Mouse (Mus musculus): Measurements from ENCODE around the gene Hoxa7. TPM values are rescaled to one million over a fixed set of nuclear protein-coding genes. Genes with fewer than 3 reads are reported as not detected.

Hoxa7 gene
- polyA plus RNA-seq, 1 experiment from 2014 or later, result 14.7 TPM

DNA sequence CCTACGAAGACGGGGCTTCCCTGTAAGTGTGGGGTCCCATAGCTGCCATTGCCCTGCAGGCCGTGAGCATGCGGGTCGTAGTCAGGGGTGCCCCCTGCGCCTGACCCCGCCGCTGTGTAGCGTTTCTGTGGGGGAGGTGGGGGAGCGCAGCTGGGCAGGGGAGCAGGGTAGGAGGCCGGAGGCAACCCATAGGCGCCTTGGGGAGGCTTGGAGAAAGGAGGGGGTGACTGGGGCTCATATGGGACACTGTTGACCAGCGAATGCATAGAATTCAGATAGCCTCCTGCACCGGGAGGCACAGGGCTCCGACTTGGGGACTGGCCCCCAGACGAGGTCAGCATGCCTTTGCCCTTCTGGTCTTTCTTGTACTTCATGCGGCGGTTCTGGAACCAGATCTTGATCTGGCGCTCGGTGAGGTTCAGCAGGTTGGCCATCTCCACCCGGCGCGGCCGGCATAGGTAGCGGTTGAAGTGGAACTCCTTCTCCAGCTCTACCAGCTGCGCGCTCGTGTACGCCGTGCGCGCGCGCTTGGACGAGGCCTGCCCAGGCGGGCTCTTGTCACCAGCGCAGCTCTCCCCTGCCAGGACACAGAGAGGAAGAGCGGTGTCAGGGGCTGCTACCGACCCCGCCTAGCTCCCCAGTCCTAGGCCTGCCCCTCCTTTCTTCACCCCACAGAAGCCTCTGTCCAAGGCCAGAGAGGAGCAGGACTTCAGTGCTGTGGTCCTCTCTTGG, 51.3 kb downstream of the Hoxa7 start:
- peaks cover 2% of the 10 kb centered on the region; the same call in 1 of the 2 replicates for H3K36me3 ChIP-seq (ENCODE audit: control insufficient read depth, insufficient read depth, low read length)
- no peaks in the 10 kb centered on the region for H3K9me3 ChIP-seq (ENCODE audit: control insufficient read depth, low read length)
- 0 out of 2 replicates have a peak, but pooled peaks have one; percentile 11 for ATAC-seq (ENCODE audit: insufficient number of reproducible peaks, low FRiP score, low TSS enrichment, low read depth)
- DNase-seq (ENCODE audit: low spot score), result peak; percentile 58
- no peak overlapping the region; the same call in 1 of the 2 replicates for H3K27ac ChIP-seq (replicated peaks; ENCODE audit: low read depth, low read length)
- H3K9ac ChIP-seq (ENCODE audit: low read length), result peak overlapping the region; percentile 22
- peaks cover 34% of the 10 kb centered on the region for H3K27me3 ChIP-seq (ENCODE audit: control insufficient read depth, insufficient read depth, low read length)
- H3K4me2 ChIP-seq (ENCODE audit: low read depth, severe bottlenecking), result peak overlapping the region; percentile 29
- H3K4me3 ChIP-seq (ENCODE audit: low read depth, low read length), result no peak overlapping the region
- H3K4me1 ChIP-seq (ENCODE audit: control insufficient read depth, insufficient read depth, low read length), result peaks cover 51% of the 10 kb centered on the region
- WGBS, result 9% methylated on average over 40 of the region's 40 CpGs

DNA sequence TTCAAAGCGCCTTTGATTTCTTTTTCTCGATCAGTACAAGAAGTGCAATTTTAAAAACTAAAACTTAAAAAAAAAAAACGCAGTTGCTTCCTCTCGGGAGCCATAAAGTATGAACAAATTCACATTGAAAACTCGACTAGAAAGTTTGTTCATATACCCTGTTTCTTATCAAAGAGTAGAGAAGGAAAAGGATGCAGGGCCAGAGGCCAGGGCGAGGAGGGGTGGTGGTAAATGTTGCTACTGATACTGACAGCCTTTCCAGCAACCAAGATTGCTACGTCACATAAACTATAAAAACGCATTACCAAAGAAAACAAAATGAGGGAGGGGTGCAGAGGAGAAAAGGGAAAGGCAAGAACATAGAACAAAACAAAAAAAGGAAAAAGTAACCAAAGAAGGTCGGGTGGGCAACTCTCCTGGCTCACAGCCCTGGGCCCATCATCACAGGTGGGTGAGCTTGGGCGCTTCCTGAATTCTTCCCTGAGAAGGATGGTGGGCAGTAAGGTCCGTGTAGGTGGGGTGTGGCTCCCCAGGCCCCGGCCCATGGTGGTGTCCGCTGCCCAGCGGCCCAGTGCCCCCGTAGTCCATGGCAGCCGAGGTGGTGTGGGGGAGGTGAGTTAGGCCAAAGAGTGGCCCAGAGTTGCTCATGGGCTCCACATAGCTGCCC, 52.0 kb downstream of the Hoxa7 start:
- Histone ChIP-seq H3K4me2 (ENCODE audit: low read depth, severe bottlenecking) (no peak overlapping the region), H3K27me3 (ENCODE audit: control insufficient read depth, insufficient read depth, low read length) (peaks cover 34% of the 10 kb centered on the region), H3K27ac (replicated peaks; ENCODE audit: low read depth, low read length) (no peak overlapping the region; the same call in 1 of the 2 replicates), H3K9me3 (ENCODE audit: control insufficient read depth, low read length) (no peaks in the 10 kb centered on the region), H3K4me3 (ENCODE audit: low read depth, low read length) (no peak overlapping the region), H3K36me3 (ENCODE audit: control insufficient read depth, insufficient read depth, low read length) (peaks cover 2% of the 10 kb centered on the region; the same call in 1 of the 2 replicates), H3K9ac (ENCODE audit: low read length) (peak overlapping the region; percentile 22; the same call in 1 of the 2 replicates), H3K4me1 (ENCODE audit: control insufficient read depth, insufficient read depth, low read length) (peaks cover 53% of the 10 kb centered on the region)
- DNase-seq (ENCODE audit: low spot score) (peak; percentile 27), ATAC-seq (ENCODE audit: insufficient number of reproducible peaks, low FRiP score, low TSS enrichment, low read depth) (no peak)
- WGBS, result 30% methylated on average over 16 of the region's 16 CpGs

DNA sequence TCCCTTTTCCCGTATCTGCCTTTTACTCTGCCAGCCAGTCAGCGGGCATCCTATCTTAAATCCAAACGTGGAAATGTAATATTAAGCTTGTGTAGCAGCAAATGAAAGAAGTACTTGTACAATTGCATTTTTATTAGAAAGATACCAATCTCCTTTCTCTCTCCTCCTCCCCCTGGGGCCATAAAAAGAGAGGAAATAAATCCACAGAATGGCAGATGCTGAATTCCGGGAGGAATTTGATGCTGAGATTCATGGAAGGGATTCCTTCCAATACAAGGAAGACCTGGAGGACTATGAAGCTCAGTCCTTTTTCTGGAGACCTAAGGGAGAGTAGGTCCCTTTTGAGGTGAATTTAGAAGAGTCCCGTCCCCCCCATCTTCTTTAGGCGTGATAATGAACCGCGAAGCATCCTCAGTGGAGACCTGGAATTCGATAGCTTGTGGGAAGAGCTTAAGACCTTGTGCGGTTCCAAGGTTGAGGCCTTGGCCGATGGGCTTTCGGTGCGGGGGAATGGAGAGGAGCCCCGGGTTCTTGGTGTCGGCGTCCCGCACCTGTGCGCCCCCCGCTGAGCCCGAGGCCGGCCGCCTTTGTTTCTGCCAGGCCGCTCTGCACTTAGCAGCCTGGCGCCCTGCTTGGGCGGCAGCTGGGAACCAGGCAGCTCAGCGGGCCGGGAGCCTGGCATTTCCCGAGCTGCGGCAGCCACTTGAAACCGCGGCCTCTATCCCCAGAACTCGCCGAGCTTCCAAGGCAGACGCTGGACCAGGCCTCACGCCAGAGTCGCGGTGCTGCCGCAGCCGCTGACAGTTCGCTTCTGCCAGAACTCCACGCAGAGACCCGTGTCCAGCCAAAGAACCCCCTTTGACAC, 53.2 kb downstream of the Hoxa7 start:
- Histone ChIP-seq H3K4me2 (ENCODE audit: low read depth, severe bottlenecking) (peak overlapping the region; percentile 30; the same call in 1 of the 2 replicates), H3K4me3 (ENCODE audit: low read depth, low read length) (no peak overlapping the region), H3K27ac (replicated peaks; ENCODE audit: low read depth, low read length) (no peak overlapping the region), H3K4me1 (ENCODE audit: control insufficient read depth, insufficient read depth, low read length) (peaks cover 65% of the 10 kb centered on the region), H3K9me3 (ENCODE audit: control insufficient read depth, low read length) (no peaks in the 10 kb centered on the region), H3K27me3 (ENCODE audit: control insufficient read depth, insufficient read depth, low read length) (peaks cover 34% of the 10 kb centered on the region), H3K36me3 (ENCODE audit: control insufficient read depth, insufficient read depth, low read length) (peaks cover 2% of the 10 kb centered on the region; the same call in 1 of the 2 replicates), H3K9ac (ENCODE audit: low read length) (no peak overlapping the region)
- DNase-seq (ENCODE audit: low spot score) (peak; percentile 72), ATAC-seq (ENCODE audit: insufficient number of reproducible peaks, low FRiP score, low TSS enrichment, low read depth) (no peak)
- WGBS, result 3% methylated on average over 42 of the region's 42 CpGs

DNA sequence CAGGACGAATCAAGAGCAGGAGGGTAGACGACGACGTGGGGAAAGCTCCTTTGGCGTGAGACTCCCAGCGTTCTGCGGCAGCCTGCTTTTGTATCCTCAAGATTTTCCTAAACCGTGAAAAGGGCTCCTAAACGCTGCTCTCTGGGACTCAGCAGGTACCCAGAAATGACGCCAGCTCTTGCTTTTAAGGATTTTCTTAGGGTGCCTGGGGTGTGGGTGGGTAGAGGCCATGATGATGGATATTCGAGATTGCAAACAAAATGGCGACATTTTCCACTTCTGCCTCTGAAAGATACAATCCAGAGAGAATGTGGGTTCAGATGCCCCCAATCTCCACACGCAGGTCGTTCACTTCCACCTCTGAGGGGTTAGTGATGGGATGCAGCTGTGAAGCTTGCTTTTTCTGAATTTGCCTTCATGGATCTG, 53.9 kb downstream of the Hoxa7 start:
- H3K27ac ChIP-seq (replicated peaks; ENCODE audit: low read depth, low read length), result no peak overlapping the region
- no peaks in the 10 kb centered on the region for H3K9me3 ChIP-seq (ENCODE audit: control insufficient read depth, low read length)
- ATAC-seq (ENCODE audit: insufficient number of reproducible peaks, low FRiP score, low TSS enrichment, low read depth), result no peak
- H3K4me1 ChIP-seq (ENCODE audit: control insufficient read depth, insufficient read depth, low read length), result peaks cover 68% of the 10 kb centered on the region
- peaks cover 2% of the 10 kb centered on the region; the same call in 1 of the 2 replicates for H3K36me3 ChIP-seq (ENCODE audit: control insufficient read depth, insufficient read depth, low read length)
- WGBS, result 10% methylated on average over 14 of the region's 14 CpGs
- DNase-seq (ENCODE audit: low spot score), result peak; percentile 41
- H3K27me3 ChIP-seq (ENCODE audit: control insufficient read depth, insufficient read depth, low read length), result peaks cover 34% of the 10 kb centered on the region
- 0 out of 2 replicates have a peak overlapping the region, but pooled peaks have one; percentile 4 for H3K4me2 ChIP-seq (ENCODE audit: low read depth, severe bottlenecking)
- 0 out of 2 replicates have a peak overlapping the region, but pooled peaks have one; percentile 7 for H3K9ac ChIP-seq (ENCODE audit: low read length)
- no peak overlapping the region for H3K4me3 ChIP-seq (ENCODE audit: low read depth, low read length)

DNA sequence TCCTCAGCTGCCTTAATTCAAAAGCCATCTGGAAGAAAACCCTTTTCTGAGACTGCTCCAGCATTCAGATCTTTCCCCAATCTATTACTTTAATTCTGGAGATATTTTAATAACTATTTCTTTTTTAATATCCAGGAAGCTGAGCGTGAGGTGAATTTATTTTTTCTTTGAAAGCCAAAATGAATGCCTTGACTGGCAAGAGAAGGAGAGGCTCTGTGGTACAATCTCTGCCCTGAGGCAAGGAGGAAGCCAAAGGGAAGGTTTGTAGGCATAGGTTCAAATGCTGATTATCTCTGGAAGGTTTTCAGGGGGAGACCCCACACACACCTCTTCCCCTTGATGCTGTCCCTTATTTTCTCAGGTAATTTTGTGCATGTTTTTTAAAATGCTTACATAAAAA, 54.5 kb downstream of the Hoxa7 start:
- WGBS, result 46% methylated on average over 1 of the region's 1 CpGs
- peaks cover 63% of the 10 kb centered on the region for H3K4me1 ChIP-seq (ENCODE audit: control insufficient read depth, insufficient read depth, low read length)
- H3K27me3 ChIP-seq (ENCODE audit: control insufficient read depth, insufficient read depth, low read length), result peaks cover 34% of the 10 kb centered on the region
- ATAC-seq (ENCODE audit: insufficient number of reproducible peaks, low FRiP score, low TSS enrichment, low read depth) (no peak), DNase-seq (ENCODE audit: low spot score) (no peak)
- H3K27ac ChIP-seq (replicated peaks; ENCODE audit: low read depth, low read length), result no peak overlapping the region
- no peak overlapping the region for H3K4me3 ChIP-seq (ENCODE audit: low read depth, low read length)
- no peak overlapping the region for H3K4me2 ChIP-seq (ENCODE audit: low read depth, severe bottlenecking)
- peak overlapping the region; percentile 14; the same call in 1 of the 2 replicates for H3K9ac ChIP-seq (ENCODE audit: low read length)
- H3K36me3 ChIP-seq (ENCODE audit: control insufficient read depth, insufficient read depth, low read length), result peaks cover 2% of the 10 kb centered on the region; the same call in 1 of the 2 replicates
- no peaks in the 10 kb centered on the region for H3K9me3 ChIP-seq (ENCODE audit: control insufficient read depth, low read length)

DNA sequence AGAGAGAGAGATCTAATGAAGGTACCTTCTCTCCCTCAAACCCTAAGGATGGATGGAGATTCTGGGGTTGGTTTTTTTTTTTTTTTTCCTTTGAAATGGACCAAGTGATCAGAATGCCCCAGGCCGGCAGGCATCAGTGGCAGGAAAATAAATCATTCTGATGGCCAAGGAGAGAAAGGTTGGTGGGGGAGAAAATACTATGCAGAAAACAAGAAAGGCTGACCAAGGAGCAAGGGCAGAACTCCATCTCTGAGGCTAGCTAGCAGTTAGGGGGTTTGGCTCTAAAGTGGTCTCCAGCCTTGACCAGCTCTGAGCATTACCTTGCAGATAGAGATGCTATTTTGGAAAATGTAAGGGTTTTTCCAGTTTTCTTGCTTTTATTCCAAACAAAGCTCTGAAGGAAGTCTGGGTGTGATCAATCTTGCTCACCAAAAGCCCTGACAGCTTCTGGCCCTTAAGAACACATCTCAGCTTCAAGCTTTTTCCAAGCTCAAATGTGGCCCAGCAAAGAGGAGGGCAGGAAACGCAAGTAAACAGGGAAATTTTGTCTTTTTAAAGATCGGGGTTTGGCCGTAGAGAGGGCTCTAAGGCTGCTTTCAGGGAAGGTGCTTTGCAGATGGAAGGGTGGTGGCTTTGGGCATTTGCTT, 55.1 kb downstream of the Hoxa7 start:
- Histone ChIP-seq H3K9me3 (ENCODE audit: control insufficient read depth, low read length) (no peaks in the 10 kb centered on the region), H3K27ac (replicated peaks; ENCODE audit: low read depth, low read length) (no peak overlapping the region), H3K27me3 (ENCODE audit: control insufficient read depth, insufficient read depth, low read length) (peaks cover 29% of the 10 kb centered on the region), H3K9ac (ENCODE audit: low read length) (peak overlapping the region; percentile 14; the same call in 1 of the 2 replicates), H3K4me3 (ENCODE audit: low read depth, low read length) (no peak overlapping the region), H3K36me3 (ENCODE audit: control insufficient read depth, insufficient read depth, low read length) (peaks cover 2% of the 10 kb centered on the region; the same call in 1 of the 2 replicates), H3K4me1 (ENCODE audit: control insufficient read depth, insufficient read depth, low read length) (peaks cover 57% of the 10 kb centered on the region), H3K4me2 (ENCODE audit: low read depth, severe bottlenecking) (peak overlapping the region; percentile 7; the same call in 1 of the 2 replicates)
- peak; percentile 50 for DNase-seq (ENCODE audit: low spot score)
- 1% methylated on average over 4 of the region's 4 CpGs for WGBS
- ATAC-seq (ENCODE audit: insufficient number of reproducible peaks, low FRiP score, low TSS enrichment, low read depth), result no peak

DNA sequence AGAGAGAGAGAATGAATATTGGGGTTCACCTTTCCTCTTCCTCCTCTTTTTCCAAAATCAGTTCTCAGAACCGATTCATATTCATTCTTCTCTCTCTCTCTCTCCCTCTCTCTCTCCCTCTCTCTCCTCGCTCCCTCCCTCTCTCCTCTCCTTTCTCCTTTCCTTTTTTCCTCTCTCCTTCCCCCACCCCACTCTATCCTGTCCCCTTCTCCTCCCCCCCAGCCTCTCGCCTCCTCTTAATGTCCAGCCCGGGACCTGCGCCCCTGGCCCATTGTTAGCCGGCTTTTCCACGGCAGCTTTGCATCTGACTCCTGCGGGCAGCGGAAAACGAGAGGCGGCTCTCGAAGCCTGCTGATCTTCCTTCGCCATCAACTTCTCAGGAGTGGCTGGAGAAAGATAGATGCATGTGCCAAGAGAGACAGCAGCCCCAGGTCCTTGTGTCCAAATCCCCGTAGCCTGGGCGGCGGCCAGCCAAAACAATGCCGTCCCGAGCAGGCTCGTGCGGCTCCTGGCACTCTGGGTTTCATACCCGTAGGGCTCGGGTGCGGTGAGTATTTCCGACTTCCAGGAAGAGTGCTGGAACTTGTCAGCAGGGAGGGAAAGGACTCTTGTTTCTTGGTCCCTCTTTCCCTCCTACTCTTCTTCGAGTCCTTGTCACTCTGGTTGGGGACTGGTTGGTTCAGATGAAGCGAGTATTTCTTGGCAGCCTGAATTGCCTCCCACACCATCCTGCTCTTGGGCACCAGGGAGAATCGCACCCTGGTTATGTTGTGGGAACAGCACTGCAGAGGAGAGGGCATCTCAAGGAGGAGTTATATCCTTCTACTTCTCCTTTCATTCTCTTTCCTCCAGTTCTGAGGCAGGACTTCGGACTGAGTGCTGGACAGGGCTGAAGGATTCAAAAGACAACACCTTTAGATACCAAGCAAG, 55.9 kb downstream of the Hoxa7 start:
- 2% methylated on average over 28 of the region's 28 CpGs for WGBS
- H3K9ac ChIP-seq (ENCODE audit: low read length), result peak overlapping the region; percentile 49; the same call in 1 of the 2 replicates
- no peak overlapping the region for H3K27ac ChIP-seq (replicated peaks; ENCODE audit: low read depth, low read length)
- DNase-seq (ENCODE audit: low spot score), result peak; percentile 69
- peaks cover 22% of the 10 kb centered on the region for H3K27me3 ChIP-seq (ENCODE audit: control insufficient read depth, insufficient read depth, low read length)
- no peaks in the 10 kb centered on the region for H3K9me3 ChIP-seq (ENCODE audit: control insufficient read depth, low read length)
- ATAC-seq (ENCODE audit: insufficient number of reproducible peaks, low FRiP score, low TSS enrichment, low read depth), result no peak
- H3K4me2 ChIP-seq (ENCODE audit: low read depth, severe bottlenecking), result peak overlapping the region; percentile 69
- H3K4me1 ChIP-seq (ENCODE audit: control insufficient read depth, insufficient read depth, low read length), result peaks cover 54% of the 10 kb centered on the region
- H3K4me3 ChIP-seq (ENCODE audit: low read depth, low read length), result 0 out of 2 replicates have a peak overlapping the region, but pooled peaks have one; percentile 26
- peaks cover 2% of the 10 kb centered on the region; the same call in 1 of the 2 replicates for H3K36me3 ChIP-seq (ENCODE audit: control insufficient read depth, insufficient read depth, low read length)
